Mouse (Mus musculus) megakaryocyte, embryonic 14.5 days (primary cell): ENCODE results near the gene Olfr314. TPM values are rescaled to one million over a fixed set of nuclear protein-coding genes. Genes with fewer than 3 reads are reported as not detected.
"Not testable (repeated sequence)": the region's sequence is repeated elsewhere in the genome, so short reads cannot be mapped to it uniquely, and the experiment has no call there.

Experiments
- H3K27me3 ChIP-seq: replicated peaks from 2 replicates; pipeline ENCODE3; 2012; ENCODE audit warnings: inconsistent platforms
- H3K36me3 ChIP-seq: replicated peaks from 2 replicates; pipeline ENCODE3; 2012; ENCODE audit warnings: low read length, inconsistent platforms, mixed read lengths
- H3K4me1 ChIP-seq: 2 replicates; pipeline ENCODE4 v1.6.1; 2012; ENCODE audit warnings: inconsistent platforms
- H3K4me3 ChIP-seq: replicated peaks from 2 replicates; pipeline ENCODE3; 2012; ENCODE audit warnings: moderate library complexity, mild to moderate bottlenecking, inconsistent platforms
- H3K9me3 ChIP-seq: 2 replicates; pipeline ENCODE4 v1.6.1; 2012; ENCODE audit warnings: inconsistent platforms
- FLI1 ChIP-seq: IDR thresholded peaks from 2 replicates; pipeline ENCODE4 v1.6.1; 2012; ENCODE audit warnings: low read length, inconsistent platforms, mixed read lengths
- GATA1 ChIP-seq: IDR thresholded peaks from 3 replicates; pipeline ENCODE4 v1.6.1; 2012; ENCODE audit warnings: mixed read lengths, low read length, inconsistent platforms, borderline replicate concordance
- polyA plus RNA-seq: library from polyadenylated mRNA; stranded (reverse); fragments of >175 nt; gene quantifications from 2 replicates; pipeline ENCODE4 v1.2.3, GENCODE M21; 2012; ENCODE audit warnings: low replicate concordance; ENCODE audit not compliant: insufficient read depth

Olfr314 gene
- polyA plus RNA-seq, 1 experiment: not detected

- H3K9me3 ChIP-seq: no peaks in the 10 kb centered on the region
- peaks cover 8% of the 10 kb centered on the region for H3K4me1 ChIP-seq
- no peaks in the 10 kb centered on the region for H3K36me3 ChIP-seq
- H3K4me3 ChIP-seq: no peak overlapping the region
- TF ChIP-seq FLI1: no peak
- no peak for TF ChIP-seq GATA1
- peaks cover 5% of the 10 kb centered on the region for H3K27me3 ChIP-seq
These were observed 32.9 kb downstream of the Olfr314 start for GRCm38 (mm10) chr11:58815676-58816075.

- H3K27me3 ChIP-seq, H3K4me3 ChIP-seq, H3K4me1 ChIP-seq, H3K36me3 ChIP-seq, H3K9me3 ChIP-seq: not testable (repeated sequence)
These were observed 46.2 kb downstream of the Olfr314 start, which contains the start of gene Olfr312 for GRCm38 (mm10) chr11:58828937-58829336. TSS of gene Olfr312 (plus strand) at chr11:58829237.

- no peaks in the 10 kb centered on the region for H3K9me3 ChIP-seq
- 0 out of 2 replicates have a peak, but pooled peaks cover 6% of the 10 kb centered on the region for H3K4me1 ChIP-seq
- TF ChIP-seq FLI1 (no peak), GATA1 (no peak)
- no peaks in the 10 kb centered on the region for H3K36me3 ChIP-seq
- H3K4me3 ChIP-seq: no peak overlapping the region
- H3K27me3 ChIP-seq: peaks cover 7% of the 10 kb centered on the region
These were observed 47.0 kb downstream of the Olfr314 start for GRCm38 (mm10) chr11:58829764-58830163.

GRCm38 (mm10) chr11:58832541-58832940, 49.8 kb downstream of the Olfr314 start:
- H3K36me3 ChIP-seq, H3K27me3 ChIP-seq, H3K4me1 ChIP-seq, H3K4me3 ChIP-seq, H3K9me3 ChIP-seq: not testable (repeated sequence)

Other genes with a start within 250 kb of the Olfr314 start
- gene Olfr330, start 248.1 kb upstream of the Olfr314 start, polyA plus RNA-seq: not detected in 2 replicates
- gene Olfr329-ps, start 236.5 kb upstream of the Olfr314 start, polyA plus RNA-seq: not detected in 2 replicates
- 0.44 TPM in 1 of 2 replicates, not detected in the other for gene Olfr328, start 227.3 kb upstream of the Olfr314 start, polyA plus RNA-seq
- gene Olfr224, start 212.4 kb upstream of the Olfr314 start, polyA plus RNA-seq: not detected in 2 replicates
- gene Olfr325, start 205.2 kb upstream of the Olfr314 start, polyA plus RNA-seq: not detected in 2 replicates
- not detected in 2 replicates for gene Olfr324, start 187.8 kb upstream of the Olfr314 start, polyA plus RNA-seq
- not detected in 2 replicates for gene 2210407C18Rik, start 166.9 kb upstream of the Olfr314 start, polyA plus RNA-seq
- not detected in 2 replicates for gene Olfr323, start 152.5 kb upstream of the Olfr314 start, polyA plus RNA-seq
- 7.9 and 18.0 TPM in 2 replicates for gene Trim58, start 142.5 kb upstream of the Olfr314 start, polyA plus RNA-seq
- gene Olfr322, start 124.2 kb upstream of the Olfr314 start, polyA plus RNA-seq: not detected in 2 replicates
- gene Olfr320, start 101.9 kb upstream of the Olfr314 start, polyA plus RNA-seq: not detected in 2 replicates
- not detected in 2 replicates for gene Olfr319, start 83.8 kb upstream of the Olfr314 start, polyA plus RNA-seq
- gene Olfr318, start 58.9 kb upstream of the Olfr314 start, polyA plus RNA-seq: not detected in 2 replicates
- not detected in 2 replicates for gene Olfr317, start 43.7 kb upstream of the Olfr314 start, polyA plus RNA-seq
- gene Olfr316, start 30.2 kb upstream of the Olfr314 start, polyA plus RNA-seq: not detected in 2 replicates
- not detected in 2 replicates for gene Olfr315, start 9.8 kb upstream of the Olfr314 start, polyA plus RNA-seq
- gene Fam183b, start 19.0 kb downstream of the Olfr314 start, polyA plus RNA-seq: not detected in 2 replicates
- gene Olfr313, start 32.0 kb downstream of the Olfr314 start, polyA plus RNA-seq: not detected in 2 replicates
- gene Olfr312, start 46.3 kb downstream of the Olfr314 start, polyA plus RNA-seq: not detected in 2 replicates
- gene Olfr311, start 56.3 kb downstream of the Olfr314 start, polyA plus RNA-seq: not detected in 2 replicates
- gene Gm12258, start 64.2 kb downstream of the Olfr314 start, polyA plus RNA-seq: not detected in 2 replicates
- 0.32 TPM in 1 of 2 replicates, not detected in the other for gene 2810021J22Rik, start 84.3 kb downstream of the Olfr314 start, polyA plus RNA-seq
- 0.11 TPM in 1 of 2 replicates, not detected in the other for gene Zfp39, start 121.3 kb downstream of the Olfr314 start, polyA plus RNA-seq
- gene Btnl10, start 135.0 kb downstream of the Olfr314 start, polyA plus RNA-seq: not detected in 2 replicates
- 271 and 450 TPM in 2 replicates for gene Rnf187, start 156.0 kb downstream of the Olfr314 start, polyA plus RNA-seq
- gene Hist3h2ba, start 166.0 kb downstream of the Olfr314 start, polyA plus RNA-seq: 5.3 and 6.7 TPM in 2 replicates
- 16.9 TPM in 1 of 2 replicates, not detected in the other for gene Hist3h2a, start 171.7 kb downstream of the Olfr314 start, polyA plus RNA-seq
- gene Trim17, start 171.7 kb downstream of the Olfr314 start, polyA plus RNA-seq: 11.3 and 13.8 TPM in 2 replicates
- gene Trim11, start 195.1 kb downstream of the Olfr314 start, polyA plus RNA-seq: 12.8 and 20.1 TPM in 2 replicates